Mouse (Mus musculus): ENCODE measurements around the gene Dgkb. TPM values are rescaled to one million over a fixed set of nuclear protein-coding genes. Genes with fewer than 3 reads are reported as not detected.
A peak's percentile ranks its signal among the peaks of the same experiment; 100 is the strongest.

Dgkb gene
- polyA plus RNA-seq, 2 experiments, result 0.03 TPM; not detected in 1

- Histone ChIP-seq H3K4me2 (ENCODE audit: low read depth) (no peak overlapping the region), H3K4me3 (ENCODE audit: insufficient read depth in 1 of 2, low read depth in 2 of 2, low read length in 2 of 2) (no peak overlapping the region)
Measured at GRCm38 (mm10) chr12:38114990-38115615, 297.6 kb downstream of the Dgkb start.

GRCm38 (mm10) chr12:38123524-38123923, 306.0 kb downstream of the Dgkb start:
- DNase-seq (ENCODE audit: low read depth in 3 of 3, low spot score in 3 of 3), result no peak
- Histone ChIP-seq H3K9ac (replicated peaks) (no peak overlapping the region), H3K27me3 (ENCODE audit: control insufficient read depth, insufficient read depth, low read length) (no peaks in the 10 kb centered on the region), H3K36me3 (replicated peaks; ENCODE audit: control insufficient read depth, insufficient read depth, low read depth) (no peaks in the 10 kb centered on the region), H3K9me3 (ENCODE audit: control insufficient read depth, low read length) (no peaks in the 10 kb centered on the region), H3K4me2 (ENCODE audit: low read depth) (no peak overlapping the region), H3K4me3 (ENCODE audit: insufficient read depth in 1 of 2, low read depth in 2 of 2, low read length in 2 of 2) (no peak overlapping the region), H3K4me1 (replicated peaks; ENCODE audit: control insufficient read depth in 2 of 2, insufficient read depth in 2 of 2, low read length in 1 of 2) (no peaks in the 10 kb centered on the region), H3K27ac (no peak overlapping the region)
- TF ChIP-seq CTCF (IDR thresholded peaks at IDR 0.05; ENCODE audit: low read depth) (no peak), EP300 (IDR thresholded peaks at IDR 0.05; ENCODE audit: low read depth) (no peak)
- no peak for ATAC-seq (ENCODE audit: insufficient read depth)

More at GRCm38 (mm10) chr12:38114990-38115615, 297.6 kb downstream of the Dgkb start:
- H3K27ac ChIP-seq, result no peak overlapping the region
- DNase-seq (ENCODE audit: low read depth in 3 of 3, low spot score in 3 of 3) (no peak), ATAC-seq (ENCODE audit: insufficient read depth) (no peak)
- TF ChIP-seq EP300 (IDR thresholded peaks at IDR 0.05; ENCODE audit: low read depth) (no peak), CTCF (IDR thresholded peaks at IDR 0.05; ENCODE audit: low read depth) (peak; percentile 23; the same call in 1 of the 2 replicates)
- no peaks in the 10 kb centered on the region for H3K9me3 ChIP-seq (ENCODE audit: control insufficient read depth, low read length)
- H3K27me3 ChIP-seq (ENCODE audit: control insufficient read depth, insufficient read depth, low read length), result no peaks in the 10 kb centered on the region
- WGBS (ENCODE audit: insufficient replicate concordance), result 50% methylated on average over 1 of the region's 1 CpGs
- H3K36me3 ChIP-seq (replicated peaks; ENCODE audit: control insufficient read depth, insufficient read depth, low read depth), result no peaks in the 10 kb centered on the region
- H3K4me1 ChIP-seq (replicated peaks; ENCODE audit: control insufficient read depth in 2 of 2, insufficient read depth in 2 of 2, low read length in 1 of 2), result no peaks in the 10 kb centered on the region
- no peak overlapping the region for H3K9ac ChIP-seq (replicated peaks)

GRCm38 (mm10) chr12:38125297-38125696, 307.8 kb downstream of the Dgkb start:
- H3K27me3 ChIP-seq (ENCODE audit: control insufficient read depth, insufficient read depth, low read length), result no peaks in the 10 kb centered on the region
- no peaks in the 10 kb centered on the region for H3K4me1 ChIP-seq (replicated peaks; ENCODE audit: control insufficient read depth in 2 of 2, insufficient read depth in 2 of 2, low read length in 1 of 2)
- 51% methylated on average over 4 of the region's 4 CpGs for WGBS (ENCODE audit: insufficient replicate concordance)
- no peaks in the 10 kb centered on the region for H3K36me3 ChIP-seq (replicated peaks; ENCODE audit: control insufficient read depth, insufficient read depth, low read depth)
- DNase-seq (ENCODE audit: low read depth in 3 of 3, low spot score in 3 of 3) (no peak), ATAC-seq (ENCODE audit: insufficient read depth) (no peak)
- H3K27ac ChIP-seq, result no peak overlapping the region
- H3K9me3 ChIP-seq (ENCODE audit: control insufficient read depth, low read length), result no peaks in the 10 kb centered on the region
- no peak overlapping the region for H3K4me3 ChIP-seq (ENCODE audit: insufficient read depth in 1 of 2, low read depth in 2 of 2, low read length in 2 of 2)
- TF ChIP-seq CTCF (IDR thresholded peaks at IDR 0.05; ENCODE audit: low read depth) (no peak), EP300 (IDR thresholded peaks at IDR 0.05; ENCODE audit: low read depth) (no peak)
- H3K4me2 ChIP-seq (ENCODE audit: low read depth), result no peak overlapping the region
- H3K9ac ChIP-seq (replicated peaks), result no peak overlapping the region

DNA sequence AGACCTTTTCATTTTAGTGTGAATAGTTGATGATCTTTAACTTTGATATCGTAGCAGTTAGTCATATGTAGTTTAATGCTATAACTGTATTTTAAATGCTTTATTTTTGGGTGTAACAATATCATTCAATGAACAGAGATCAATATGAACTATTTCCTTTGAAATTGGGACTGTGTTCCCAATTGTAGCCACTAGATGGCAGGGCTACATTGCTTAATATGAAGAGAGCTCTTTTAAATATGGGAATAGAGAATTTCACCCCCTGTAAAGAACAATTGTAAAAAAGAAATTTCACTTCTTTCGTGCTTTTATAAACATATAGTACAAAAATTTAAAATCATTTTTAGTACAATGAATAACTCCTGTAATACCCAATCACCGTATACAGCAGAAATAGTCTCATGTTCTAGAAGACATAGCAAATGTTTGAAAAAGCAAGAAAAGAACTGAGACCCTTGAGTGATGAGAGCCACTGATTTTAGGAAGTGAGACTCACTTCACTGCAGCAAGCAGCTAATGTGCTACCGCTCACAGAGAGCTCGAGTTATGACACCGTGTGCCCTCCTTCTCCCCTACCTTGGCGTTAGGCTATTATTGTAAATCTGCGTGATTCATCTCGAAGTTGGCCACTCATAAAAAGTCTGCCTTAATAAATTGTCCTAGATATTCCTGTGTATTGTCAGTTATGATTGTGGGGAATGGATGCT, 312.8 kb downstream of the Dgkb start:
- no peak overlapping the region for H3K4me3 ChIP-seq (ENCODE audit: insufficient read depth in 1 of 2, low read depth in 2 of 2, low read length in 2 of 2)
- 50% methylated on average over 9 of the region's 9 CpGs for WGBS (ENCODE audit: insufficient replicate concordance)
- ATAC-seq (ENCODE audit: insufficient read depth), result no peak
- H3K4me1 ChIP-seq (replicated peaks; ENCODE audit: control insufficient read depth in 2 of 2, insufficient read depth in 2 of 2, low read length in 1 of 2), result no peaks in the 10 kb centered on the region
- H3K4me2 ChIP-seq (ENCODE audit: low read depth), result no peak overlapping the region
- H3K36me3 ChIP-seq (replicated peaks; ENCODE audit: control insufficient read depth, insufficient read depth, low read depth), result no peaks in the 10 kb centered on the region
- H3K27ac ChIP-seq, result no peak overlapping the region
- no peak for DNase-seq (ENCODE audit: low read depth in 3 of 3, low spot score in 3 of 3)
- no peak overlapping the region for H3K9ac ChIP-seq (replicated peaks)
- no peaks in the 10 kb centered on the region for H3K27me3 ChIP-seq (ENCODE audit: control insufficient read depth, insufficient read depth, low read length)
- H3K9me3 ChIP-seq (ENCODE audit: control insufficient read depth, low read length), result no peaks in the 10 kb centered on the region
- peak; percentile 38; the same call in 1 of the 2 replicates for TF ChIP-seq CTCF (IDR thresholded peaks at IDR 0.05; ENCODE audit: low read depth)
- no peak for TF ChIP-seq EP300 (IDR thresholded peaks at IDR 0.05; ENCODE audit: low read depth)

- Histone ChIP-seq H3K27me3 (ENCODE audit: control insufficient read depth, insufficient read depth, low read length) (no peaks in the 10 kb centered on the region), H3K4me1 (replicated peaks; ENCODE audit: control insufficient read depth in 2 of 2, insufficient read depth in 2 of 2, low read length in 1 of 2) (no peaks in the 10 kb centered on the region), H3K9me3 (ENCODE audit: control insufficient read depth, low read length) (no peaks in the 10 kb centered on the region), H3K36me3 (replicated peaks; ENCODE audit: control insufficient read depth, insufficient read depth, low read depth) (no peaks in the 10 kb centered on the region), H3K9ac (replicated peaks) (no peak overlapping the region), H3K4me3 (ENCODE audit: insufficient read depth in 1 of 2, low read depth in 2 of 2, low read length in 2 of 2) (no peak overlapping the region), H3K4me2 (ENCODE audit: low read depth) (no peak overlapping the region), H3K27ac (no peak overlapping the region)
- ATAC-seq (ENCODE audit: insufficient read depth) (no peak), DNase-seq (ENCODE audit: low read depth in 3 of 3, low spot score in 3 of 3) (no peak)
- 49% methylated on average over 5 of the region's 5 CpGs for WGBS (ENCODE audit: insufficient replicate concordance)
- no peak for TF ChIP-seq EP300 (IDR thresholded peaks at IDR 0.05; ENCODE audit: low read depth)
- no peak for TF ChIP-seq CTCF (IDR thresholded peaks at IDR 0.05; ENCODE audit: low read depth)
Measured at GRCm38 (mm10) chr12:38136379-38136778, 318.9 kb downstream of the Dgkb start.

Measured in liver, embryonic 14.5 days (tissue).